Mouse (Mus musculus): ENCODE results near the gene Frmd4b.

Gene Frmd4b

DNA sequence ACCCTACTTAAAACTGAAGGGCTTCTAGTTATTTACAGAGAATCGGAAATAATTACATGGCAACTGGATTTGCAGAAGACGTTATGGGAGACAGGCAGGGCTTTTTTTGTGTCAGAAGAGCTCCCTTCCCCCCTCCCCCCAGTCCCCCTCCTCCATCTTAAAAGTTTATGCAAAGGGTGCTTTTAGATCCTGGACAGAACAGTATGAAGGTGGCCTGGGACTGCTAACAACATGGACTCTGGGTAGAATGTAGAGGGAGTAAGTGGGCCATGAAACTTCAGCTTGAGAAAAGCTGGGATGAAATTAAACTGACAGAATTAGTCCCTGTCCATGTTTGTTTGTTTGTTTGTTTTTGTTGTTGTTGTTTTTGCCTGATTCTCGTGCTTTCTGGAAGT lies 304.8 kb downstream of the Frmd4b start:
- DNase-seq (ENCODE audit: low spot score), result no peak

DNA sequence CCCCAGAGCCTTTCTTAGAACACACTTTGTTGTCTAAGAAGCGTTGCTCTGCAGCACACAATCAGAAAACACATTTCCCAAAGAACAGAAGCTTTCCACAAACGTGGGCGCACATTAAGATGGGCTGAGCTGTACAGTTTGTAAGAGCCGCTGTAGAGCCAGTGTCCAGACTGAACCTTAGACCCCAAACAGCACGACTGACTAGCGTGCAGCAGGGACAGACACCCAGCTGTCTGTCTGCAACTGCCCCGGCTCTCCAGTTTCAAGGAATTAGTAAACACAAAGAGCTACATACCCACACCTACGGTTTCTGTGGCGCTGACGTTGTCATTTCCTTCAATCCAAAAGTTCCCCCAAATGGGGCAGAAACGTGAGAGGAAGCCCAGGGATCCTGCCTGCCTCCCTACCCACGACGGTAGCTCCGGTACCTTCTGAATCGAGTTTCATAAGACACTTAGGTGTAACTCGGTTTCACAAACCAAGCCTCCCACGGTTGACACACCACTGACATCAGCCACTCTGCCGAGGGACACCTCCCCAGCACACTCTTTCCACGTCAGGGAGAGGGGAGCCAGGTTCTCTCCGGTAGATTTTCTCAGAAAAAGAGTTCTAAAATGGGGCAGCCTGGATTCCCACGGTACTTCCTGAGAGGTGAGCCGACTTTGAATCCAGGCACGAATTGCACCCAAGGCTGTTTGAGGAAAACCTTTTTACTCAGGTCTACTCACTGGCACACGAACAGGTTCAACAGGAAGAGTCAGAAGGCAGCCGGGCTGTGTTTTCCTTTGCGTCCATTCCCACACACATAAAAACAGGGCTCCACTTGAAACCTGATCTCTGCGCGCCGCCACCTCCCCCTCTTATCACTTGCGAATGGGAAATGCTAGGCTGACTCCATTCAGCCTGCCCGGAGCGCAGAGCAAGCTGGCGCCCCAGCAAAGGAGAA lies 305.5 kb downstream of the Frmd4b start:
- DNase-seq (ENCODE audit: low spot score), result peak; percentile 85

DNA sequence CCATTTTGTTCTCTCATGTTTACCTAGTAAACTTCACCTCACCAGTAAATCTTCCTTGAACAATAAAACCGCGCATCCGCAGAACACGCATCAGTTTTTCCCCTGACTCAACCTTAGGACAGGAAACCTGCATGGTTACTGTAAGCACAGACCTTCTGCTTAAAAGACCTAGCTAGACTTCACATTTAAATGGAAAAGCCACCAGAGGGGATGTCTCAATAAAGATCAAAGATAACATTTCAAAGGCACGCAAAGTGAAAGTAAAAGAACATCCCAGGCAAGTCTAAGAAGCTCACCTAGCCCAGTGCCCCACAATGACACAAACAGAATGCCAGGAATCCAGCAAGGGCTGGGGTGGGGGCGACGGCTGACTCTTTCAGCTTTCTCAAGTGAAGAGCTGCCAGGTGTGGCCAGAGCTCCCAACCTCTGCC lies 306.4 kb downstream of the Frmd4b start:
- DNase-seq (ENCODE audit: low spot score), result no peak

DNA sequence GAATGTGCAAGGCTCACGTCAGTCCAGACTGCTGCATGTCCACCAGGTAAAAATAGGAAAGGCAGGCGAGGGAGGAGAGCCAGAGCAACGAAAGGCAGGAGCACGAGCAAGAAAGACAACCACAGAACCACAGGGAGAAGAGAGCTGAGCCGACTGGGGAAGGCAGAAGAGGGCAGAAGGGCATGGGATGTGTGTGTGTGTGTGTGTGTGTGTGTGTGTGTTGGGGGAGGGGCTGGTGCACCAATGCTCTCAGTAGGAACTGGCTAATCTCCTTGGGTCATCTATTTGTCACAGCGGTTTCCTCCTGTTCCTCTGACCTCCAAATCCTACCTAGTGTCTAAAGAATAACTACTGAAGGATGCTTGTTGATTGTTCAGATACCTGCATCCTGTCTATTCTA lies 308.2 kb downstream of the Frmd4b start:
- DNase-seq (ENCODE audit: low spot score), result no peak

GRCm38 (mm10) chr6:97308562-97308961 lies 308.8 kb downstream of the Frmd4b start:
- DNase-seq (ENCODE audit: low spot score), result no peak

GRCm38 (mm10) chr6:97307231-97307630 lies 310.1 kb downstream of the Frmd4b start:
- DNase-seq (ENCODE audit: low spot score), result no peak

DNA sequence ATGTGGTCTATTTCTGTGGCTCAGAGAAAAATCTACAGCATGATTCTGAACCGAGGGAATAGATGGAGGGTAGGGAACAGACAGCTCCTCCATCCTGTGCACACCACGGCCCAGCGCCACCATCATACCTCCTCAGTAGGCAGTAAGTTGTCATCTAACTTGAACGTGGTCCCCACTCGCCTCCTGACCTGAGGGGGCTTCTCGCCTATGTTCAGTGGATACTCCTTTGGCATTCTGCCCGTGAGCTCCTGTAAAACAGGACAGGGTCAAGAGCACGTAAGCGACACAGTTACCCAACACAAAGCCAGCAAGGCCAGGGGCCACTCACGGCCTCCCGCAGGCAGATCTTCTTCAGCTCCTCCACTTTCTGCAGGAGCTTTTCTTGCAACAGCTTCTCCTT lies 311.0 kb downstream of the Frmd4b start:
- no peak for DNase-seq (ENCODE audit: low spot score)

DNA sequence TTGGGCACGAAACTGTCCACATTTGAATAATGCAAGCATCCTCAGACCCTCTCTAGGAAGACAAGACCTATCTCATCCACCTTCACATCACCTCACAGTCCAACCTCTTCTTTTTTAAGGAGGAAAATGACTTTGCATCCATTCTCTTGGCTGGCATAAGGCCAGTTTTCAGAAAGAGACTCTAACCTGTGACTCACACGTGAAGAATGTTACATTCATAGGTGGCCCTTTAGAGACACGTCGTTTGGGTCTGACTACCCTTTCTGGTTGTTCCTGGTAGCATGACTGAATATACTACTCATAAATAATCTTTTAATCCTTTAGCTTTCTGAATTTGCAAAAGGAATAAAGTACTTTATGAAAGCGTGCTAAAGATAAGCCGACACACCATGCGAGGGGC lies 311.9 kb downstream of the Frmd4b start:
- DNase-seq (ENCODE audit: low spot score), result no peak

DNA sequence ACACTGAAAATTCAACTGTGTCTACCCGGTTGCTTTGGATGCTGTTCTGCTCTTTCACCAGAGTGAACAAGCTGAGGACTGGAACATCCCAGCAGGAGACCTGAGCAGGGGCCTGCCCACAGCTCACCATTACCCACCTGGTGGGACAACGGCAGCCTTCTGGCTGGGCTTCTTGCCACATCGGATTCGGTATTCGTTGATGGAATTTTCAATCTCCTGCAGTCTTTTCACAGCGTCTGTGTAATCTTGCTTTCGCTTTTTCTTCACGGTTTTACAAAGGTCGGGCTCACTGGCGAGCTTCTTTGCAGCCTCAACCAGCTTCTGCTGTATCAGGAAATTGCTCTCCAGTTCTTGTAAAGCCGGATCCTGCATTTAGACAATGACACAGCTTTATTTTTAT lies 312.3 kb downstream of the Frmd4b start:
- DNase-seq (ENCODE audit: low spot score), result no peak

- no peak for DNase-seq (ENCODE audit: low spot score)
These were observed 313.8 kb downstream of the Frmd4b start for GRCm38 (mm10) chr6:97303277-97304109.

- no peak for DNase-seq (ENCODE audit: low spot score)
These were observed 315.0 kb downstream of the Frmd4b start for GRCm38 (mm10) chr6:97302303-97302702.

DNA sequence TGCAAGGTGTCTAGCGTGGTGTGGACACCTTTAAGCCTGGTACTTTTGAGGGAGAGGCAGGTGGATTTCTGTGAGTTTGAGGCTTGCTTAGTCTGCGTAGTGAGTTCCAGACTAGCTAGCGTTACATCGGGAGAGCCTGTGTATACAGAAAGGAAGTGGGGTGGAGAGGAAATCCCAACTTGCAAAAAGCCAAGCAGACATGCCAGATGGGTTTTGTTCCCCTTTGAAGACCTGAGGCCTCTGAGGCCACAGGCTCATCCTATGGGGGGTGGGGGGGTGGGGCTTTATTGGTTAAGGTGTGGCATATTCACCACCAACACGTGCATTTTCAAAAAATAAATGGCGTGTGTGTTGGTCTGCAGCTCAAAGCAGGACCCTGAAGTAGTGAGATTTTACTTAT lies 316.7 kb downstream of the Frmd4b start:
- DNase-seq (ENCODE audit: low spot score), result no peak

DNA sequence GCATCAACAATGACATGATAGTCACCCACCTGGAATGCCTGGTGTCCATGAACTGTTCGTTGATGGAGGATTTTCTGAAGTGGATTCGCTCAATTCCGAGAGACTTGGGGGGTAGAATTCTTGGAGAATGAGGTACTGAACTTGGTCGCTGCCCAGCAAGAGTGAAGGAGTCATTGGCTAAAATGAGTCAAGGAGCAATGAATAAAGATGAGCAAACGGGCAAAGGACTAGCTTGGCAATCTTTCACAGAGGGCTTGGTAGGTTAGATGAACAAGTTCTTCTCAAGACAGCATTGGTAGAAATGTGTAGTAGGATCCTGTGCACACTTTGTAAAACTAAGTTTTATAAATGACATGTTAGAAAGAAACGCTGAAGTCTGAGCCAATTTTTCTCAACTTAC lies 317.2 kb downstream of the Frmd4b start:
- no peak for DNase-seq (ENCODE audit: low spot score)

DNA sequence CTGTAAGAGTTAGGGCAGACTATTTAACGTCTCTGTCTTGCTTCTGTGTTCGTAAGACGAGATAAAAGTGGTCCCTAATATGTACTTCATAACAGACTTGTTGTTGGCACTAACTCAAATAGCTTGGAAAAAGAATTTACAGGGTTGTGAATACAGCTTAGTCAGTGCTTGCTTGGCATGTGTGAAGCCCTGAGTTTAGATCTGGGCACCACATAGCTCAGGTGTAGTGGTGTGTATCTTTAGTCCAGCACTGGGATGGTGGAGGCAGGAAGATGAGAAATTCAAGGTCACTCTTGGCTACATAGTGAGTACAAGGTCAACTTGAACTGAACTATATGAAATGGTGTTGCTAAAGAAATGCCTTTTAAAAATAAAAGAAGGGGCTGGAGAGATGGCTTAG lies 320.2 kb downstream of the Frmd4b start:
- no peak for DNase-seq (ENCODE audit: low spot score)

DNA sequence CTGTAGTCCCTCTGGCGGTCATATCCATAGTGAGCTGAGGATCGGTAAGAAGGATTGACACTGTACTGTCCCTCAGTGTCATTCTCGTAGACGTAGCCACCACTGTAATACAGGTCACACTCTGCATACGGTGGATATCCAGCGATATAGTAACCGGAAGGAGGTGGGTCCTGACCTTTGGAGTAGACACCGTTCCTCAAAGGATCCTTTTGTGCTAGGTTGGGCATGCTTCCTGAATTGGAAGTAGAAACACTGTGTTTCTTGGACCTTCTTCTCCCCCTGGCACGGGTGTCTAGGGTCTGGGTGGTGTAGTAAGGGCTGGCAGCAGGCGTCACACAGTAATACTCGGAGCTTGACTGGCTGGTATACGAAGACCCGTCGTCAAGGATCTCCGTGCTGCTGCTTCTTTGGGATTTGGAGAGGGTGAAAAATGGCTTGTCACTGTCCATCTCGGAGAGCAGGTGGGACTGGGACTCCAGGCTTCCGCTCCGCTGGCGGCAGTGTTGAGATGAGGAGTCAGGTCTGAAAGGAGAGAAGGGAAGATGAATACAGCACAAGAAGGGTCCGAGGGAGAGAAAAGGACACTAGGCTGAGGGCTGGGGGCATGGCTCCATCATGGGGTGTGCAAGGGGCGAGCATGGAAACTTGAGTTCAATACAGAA lies 321.3 kb downstream of the Frmd4b start:
- DNase-seq (ENCODE audit: low spot score), result no peak

DNA sequence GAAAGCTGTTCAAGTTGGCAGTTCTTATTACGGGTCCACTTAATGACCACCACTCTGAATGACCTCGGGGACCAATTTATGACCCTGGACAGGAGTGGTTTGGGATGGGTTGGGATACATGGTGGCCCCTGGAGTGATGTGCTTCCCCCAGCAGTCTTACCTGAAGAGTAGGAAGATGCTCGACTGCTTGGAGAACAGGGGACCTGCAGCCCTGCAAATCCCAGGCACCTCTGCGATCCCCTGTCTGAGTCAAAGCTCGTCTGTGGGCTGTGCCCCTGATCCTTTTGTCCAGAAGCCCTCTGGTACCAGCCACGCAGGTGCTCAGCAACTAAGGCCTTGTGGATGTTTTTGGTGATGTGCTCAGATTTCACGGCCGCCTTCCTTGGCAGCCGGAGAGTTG lies 321.9 kb downstream of the Frmd4b start:
- DNase-seq (ENCODE audit: low spot score), result no peak

- DNase-seq (ENCODE audit: low spot score), result no peak
These were observed 323.4 kb downstream of the Frmd4b start for GRCm38 (mm10) chr6:97293667-97294569.

GRCm38 (mm10) chr6:97292894-97293293 lies 324.4 kb downstream of the Frmd4b start:
- no peak for DNase-seq (ENCODE audit: low spot score)

DNA sequence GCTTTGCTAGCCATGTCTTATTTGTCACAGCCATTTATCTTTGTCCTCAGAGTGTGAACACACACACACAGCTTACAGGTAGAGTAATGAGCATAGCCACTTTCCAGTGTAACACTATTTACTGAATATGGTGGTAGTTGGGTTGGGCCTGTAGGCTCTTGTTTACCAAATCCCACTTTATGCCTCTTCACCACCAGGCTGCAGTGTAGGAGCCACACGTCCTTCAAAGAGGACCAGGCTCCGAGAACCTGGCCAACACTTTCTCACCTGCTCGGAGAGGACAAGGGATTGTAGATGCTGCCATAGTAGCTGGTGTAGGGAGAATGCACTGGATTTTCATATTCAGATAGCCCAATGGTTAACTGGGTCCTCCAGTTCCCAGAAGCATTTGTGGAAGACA lies 325.2 kb downstream of the Frmd4b start:
- no peak for DNase-seq (ENCODE audit: low spot score)

- DNase-seq (ENCODE audit: low spot score), result no peak
These were observed 326.0 kb downstream of the Frmd4b start for GRCm38 (mm10) chr6:97291159-97291908.

- no peak for DNase-seq (ENCODE audit: low spot score)
These were observed 326.7 kb downstream of the Frmd4b start for GRCm38 (mm10) chr6:97290687-97291086.

All from embryo, embryonic 10 days (tissue).